ENCODE assay signal across 8 mouse cellular contexts in genomic region chr2:91053934-91054382, GRCm38 (mm10). TPM values are rescaled to one million over a fixed set of nuclear protein-coding genes. Genes with fewer than 3 reads are reported as not detected.
DNase-seq lines count a peak whose midpoint lies in the region; ATAC-seq lines count a peak whose summit lies in the region.

Gene Psmc3 (plus strand): TSS chr2:91054009.

- H3K4me1 ChIP-seq in megakaryocyte, embryonic 14.5 days: peaks cover 58% of the 10 kb centered on the region

- peak within 1 kb of the TSS; percentile 98 for H3K4me3 ChIP-seq in megakaryocyte, embryonic 14.5 days (replicated peaks)

- peaks cover 50% of the 10 kb centered on the region for H3K36me3 ChIP-seq in megakaryocyte, embryonic 14.5 days (replicated peaks; ENCODE audit: low read length)

- H3K27me3 ChIP-seq in megakaryocyte, embryonic 14.5 days (replicated peaks): no peaks in the 10 kb centered on the region

- ATAC-seq in common myeloid progenitor, adult 5-6 weeks (replicated peaks; ENCODE audit: low read depth, poor library complexity, severe bottlenecking): peak; percentile 99

- H3K9me3 ChIP-seq in megakaryocyte, embryonic 14.5 days: no peaks in the 10 kb centered on the region

- peak; percentile 95 for DNase-seq in ZHBTc4 (ENCODE audit: low read depth, low spot score)
- DNase-seq in gastrocnemius, adult 8-10 months (ENCODE audit: low spot score in 2 of 2): peak; percentile 95 to 96
- DNase-seq in hindlimb bud, embryonic 11.5 days (ENCODE audit: extremely low spot score, low read depth, low spot score): peak; percentile 47
- peak; percentile 92 to 94 for DNase-seq in left cerebral cortex, adult 8-10 months (ENCODE audit: low spot score in 2 of 2)
- DNase-seq in right cerebral cortex, postnatal 10 days (ENCODE audit: low spot score in 2 of 2): peak; percentile 98
- peak; percentile 96 for DNase-seq in urinary bladder, postnatal 25 days (ENCODE audit: low spot score)

RNA-seq across cellular contexts. Expression of gene Psmc3, which starts in this region (rescaled TPM):
- 227 and 246 TPM in 2 replicates for total RNA-seq in common myeloid progenitor, adult 5-6 weeks (2017)
- total RNA-seq in gastrocnemius, adult 8-10 months (2022): 100 to 1,000 TPM; 199 to 280 (median 234) TPM
- total RNA-seq in left cerebral cortex, adult 8-10 months (2022): 100 to 1,000 TPM; 188 to 218 (median 202) TPM
- polyA plus RNA-seq in megakaryocyte, embryonic 14.5 days (2012; ENCODE audit: insufficient read depth, low replicate concordance): 29.3 and 127 TPM in 2 replicates

Comparison
In these comparisons a context has a peak if more than half of its experiments do, and no peak if none do; other contexts are left out.
1. Peak in every context shown above with its lines: DNase-seq, ATAC-seq and H3K4me3 ChIP-seq.
2. DNase-seq: peak in every context shown above with its lines; median percentile 98 in right cerebral cortex, postnatal 10 days; 96 in urinary bladder, postnatal 25 days; 96 in gastrocnemius, adult 8-10 months; 95 in ZHBTc4; 93 in left cerebral cortex, adult 8-10 months; 47 in hindlimb bud, embryonic 11.5 days.